Mouse (Mus musculus): ENCODE measurements around the gene Cbfa2t3.

- no peak for TF ChIP-seq POLR2A (IDR thresholded peaks at IDR 0.05; ENCODE audit: extremely low read depth, insufficient read depth, low read length)
- TF ChIP-seq CTCF (IDR thresholded peaks at IDR 0.05; ENCODE audit: low read depth, low read length) = no peak
These were observed 36.9 kb upstream of the Cbfa2t3 start for GRCm38 (mm10) chr8:122735542-122736473.

Measured in liver, adult 2 months (tissue).